Mouse (Mus musculus): ENCODE data around the gene Ptprb.

Ptprb gene

DNA sequence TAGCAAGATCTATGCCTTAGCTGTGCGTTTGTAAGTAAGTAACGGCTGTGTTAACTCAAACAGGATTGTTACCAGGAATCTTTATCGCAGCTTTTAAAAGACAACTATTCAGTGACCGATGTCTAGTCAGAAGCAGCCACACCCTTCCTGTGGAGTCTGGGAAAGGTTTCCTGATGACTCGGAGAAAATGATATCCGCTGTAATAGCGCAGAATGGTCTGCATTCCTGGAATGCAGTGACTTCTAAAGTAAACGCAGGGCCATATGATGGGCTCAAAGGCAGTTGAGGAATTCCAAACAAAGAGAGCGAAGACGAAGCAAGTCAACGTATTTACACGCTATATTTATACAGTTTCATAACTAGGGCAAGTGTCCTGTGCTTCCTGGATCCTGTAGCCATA, 22.5 kb downstream of the Ptprb start:
- no peak for DNase-seq

DNA sequence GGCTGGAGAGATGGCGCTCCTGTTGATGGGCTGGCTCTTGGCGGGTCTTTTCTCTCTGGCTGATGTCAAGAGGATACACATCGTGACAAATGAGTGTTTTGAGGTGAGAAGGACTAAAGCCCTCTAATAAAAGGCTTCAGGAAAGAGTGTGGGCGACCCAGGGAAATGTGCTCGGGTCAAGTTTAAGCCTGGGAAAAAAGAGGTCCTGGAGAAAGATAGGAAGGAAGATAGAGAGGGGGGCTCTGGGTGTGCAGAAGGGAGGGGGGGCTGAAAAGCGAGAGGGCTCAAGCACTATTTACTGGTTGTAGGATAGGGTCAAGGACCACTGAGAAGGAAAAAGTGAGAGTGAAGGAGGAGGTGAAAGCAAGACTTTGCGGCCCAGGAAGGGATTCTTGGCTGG, 25.5 kb downstream of the Ptprb start:
- no peak for DNase-seq

DNA sequence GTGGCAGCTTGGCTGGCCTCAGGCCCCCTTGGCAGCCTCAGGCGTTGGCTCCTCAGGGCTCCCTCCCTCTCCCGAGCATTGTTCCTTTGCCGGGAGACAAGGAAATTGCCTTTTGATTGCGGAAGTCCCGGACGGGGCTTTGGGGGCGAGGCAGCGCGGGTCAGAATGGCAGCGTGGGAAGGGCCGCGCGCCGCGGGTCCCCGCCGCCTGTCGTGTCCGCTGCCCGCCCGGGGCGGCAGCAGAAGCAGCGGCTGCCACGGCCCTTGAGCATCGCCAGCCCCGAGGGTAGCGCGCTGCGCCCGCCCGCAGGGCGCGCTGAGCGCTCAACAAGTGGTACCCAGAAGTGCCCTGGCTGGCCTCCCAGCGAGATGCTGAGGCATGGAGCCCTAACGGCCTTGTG, 25.9 kb downstream of the Ptprb start:
- DNase-seq: no peak

DNA sequence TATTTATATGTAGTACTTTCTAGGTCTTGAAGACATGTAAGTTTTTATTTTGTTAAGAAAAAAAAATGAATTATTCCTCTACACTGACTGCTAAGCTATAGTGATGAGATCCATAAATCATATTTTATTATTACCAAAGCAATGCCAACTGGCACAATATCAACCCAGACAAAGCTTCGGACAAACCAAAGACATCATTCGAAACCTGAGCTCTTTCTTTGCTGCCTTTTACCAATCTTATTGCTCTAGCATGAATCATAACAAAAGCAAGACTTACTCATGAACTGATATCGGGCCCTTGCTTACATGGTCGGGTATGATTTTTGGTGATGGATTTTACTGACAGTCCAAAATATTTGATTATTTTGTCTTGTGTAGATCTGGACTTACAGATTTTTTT, 29.0 kb downstream of the Ptprb start:
- DNase-seq: no peak

DNA sequence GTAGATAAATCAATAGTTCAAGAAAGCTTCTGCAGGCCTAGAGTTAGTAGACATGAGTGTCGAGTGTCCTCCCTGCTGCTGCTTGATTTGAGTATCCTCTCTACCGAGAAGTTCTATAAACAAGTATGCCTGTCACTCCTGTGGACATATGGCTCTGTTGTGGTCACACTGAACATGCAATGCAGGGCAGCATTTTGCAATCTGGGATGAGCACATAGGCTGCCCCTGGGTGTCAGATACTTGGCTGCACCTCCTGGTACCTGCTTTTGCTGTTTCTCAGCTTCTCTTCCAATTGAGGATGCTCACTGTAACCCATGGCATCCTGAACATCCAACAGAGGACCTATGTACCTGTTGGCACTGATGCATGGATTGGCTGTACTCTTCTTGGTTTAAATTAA, 34.1 kb downstream of the Ptprb start:
- no peak for DNase-seq

DNA sequence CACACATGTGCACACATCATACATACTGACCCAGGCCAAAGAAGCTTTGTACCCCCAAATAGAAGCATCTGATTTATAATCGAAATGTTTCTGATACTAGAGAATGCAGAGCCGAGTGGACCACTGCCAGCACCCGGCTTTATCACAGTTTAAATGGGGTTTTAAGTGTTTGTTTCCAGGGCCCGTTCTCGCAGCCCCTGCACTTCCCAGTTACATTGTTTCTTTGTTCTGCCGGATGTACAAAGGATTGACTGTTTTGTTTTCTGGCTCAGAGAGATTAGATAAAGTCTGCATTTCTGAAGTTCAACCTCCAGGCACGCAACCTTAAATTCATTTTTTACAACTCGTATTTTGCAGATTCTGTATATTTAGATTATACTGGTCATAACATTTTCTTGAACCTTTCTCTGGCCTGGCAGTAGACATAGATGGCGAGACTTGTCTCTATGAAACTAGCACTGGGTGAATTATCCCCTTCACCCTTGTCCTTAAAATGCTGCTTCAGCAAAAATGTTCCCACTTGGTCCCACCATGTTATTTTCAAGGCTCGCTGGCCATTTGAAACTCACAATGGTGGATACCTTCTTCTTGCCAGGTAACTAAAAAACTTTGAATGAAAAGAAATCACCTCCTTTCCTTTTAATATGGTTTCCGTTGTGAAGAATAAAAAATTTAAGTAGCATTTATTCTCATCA, 35.3 kb downstream of the Ptprb start:
- no peak for DNase-seq

DNA sequence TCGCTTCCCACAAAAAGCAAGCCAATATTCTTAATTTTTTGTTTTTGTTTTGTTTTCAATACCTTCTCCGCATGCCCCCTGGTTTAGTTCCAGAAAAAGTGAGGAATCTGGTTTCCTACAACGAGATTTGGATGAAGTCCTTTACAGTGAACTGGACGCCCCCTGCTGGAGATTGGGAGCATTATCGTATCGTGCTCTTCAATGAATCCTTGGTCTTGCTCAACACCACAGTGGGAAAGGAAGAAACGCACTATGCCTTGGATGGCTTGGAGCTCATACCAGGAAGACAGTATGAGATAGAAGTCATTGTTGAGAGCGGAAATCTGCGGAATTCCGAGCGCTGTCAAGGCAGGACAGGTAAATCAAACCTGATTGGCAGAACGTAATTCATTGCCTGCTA, 43.9 kb downstream of the Ptprb start:
- DNase-seq: peak; percentile 76

DNA sequence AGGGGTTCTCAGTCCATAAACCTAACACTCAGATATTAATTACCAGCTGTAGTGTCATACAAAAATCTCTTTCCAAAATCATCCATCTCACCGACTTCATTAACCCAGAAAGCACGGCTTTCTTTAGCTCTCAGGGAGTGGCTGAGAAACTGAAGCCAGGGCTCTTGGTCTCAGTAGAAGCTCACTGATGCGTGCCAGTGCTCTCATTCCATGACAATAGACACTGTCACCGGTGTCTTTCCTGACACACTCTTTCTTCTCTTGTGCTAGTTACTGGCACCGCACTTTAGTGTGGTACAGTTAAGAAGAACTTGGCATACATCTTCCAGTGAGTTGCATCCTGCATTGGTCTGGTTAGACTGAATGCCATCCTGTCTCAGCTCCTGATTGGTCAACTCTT, 53.8 kb downstream of the Ptprb start:
- no peak for DNase-seq

DNA sequence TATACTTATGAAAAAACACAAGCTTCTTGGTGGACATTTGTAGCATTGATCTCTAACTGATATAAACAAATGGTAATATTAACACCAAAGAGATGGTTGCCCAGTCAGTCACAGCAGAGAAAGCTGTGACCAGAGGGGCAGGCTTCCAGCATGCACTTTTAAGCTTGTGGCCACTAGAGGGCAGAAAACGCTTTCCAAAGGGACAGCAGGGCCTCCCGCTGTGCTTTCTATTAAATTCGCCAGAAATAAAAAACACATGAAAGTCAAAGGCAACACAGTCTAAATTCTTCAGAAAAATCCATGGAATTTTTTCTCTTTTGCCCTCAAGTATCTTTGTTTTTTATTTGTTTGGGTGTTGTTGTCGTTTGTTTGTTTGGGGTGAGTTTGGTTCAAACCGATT, 55.1 kb downstream of the Ptprb start:
- DNase-seq: peak; percentile 78

DNA sequence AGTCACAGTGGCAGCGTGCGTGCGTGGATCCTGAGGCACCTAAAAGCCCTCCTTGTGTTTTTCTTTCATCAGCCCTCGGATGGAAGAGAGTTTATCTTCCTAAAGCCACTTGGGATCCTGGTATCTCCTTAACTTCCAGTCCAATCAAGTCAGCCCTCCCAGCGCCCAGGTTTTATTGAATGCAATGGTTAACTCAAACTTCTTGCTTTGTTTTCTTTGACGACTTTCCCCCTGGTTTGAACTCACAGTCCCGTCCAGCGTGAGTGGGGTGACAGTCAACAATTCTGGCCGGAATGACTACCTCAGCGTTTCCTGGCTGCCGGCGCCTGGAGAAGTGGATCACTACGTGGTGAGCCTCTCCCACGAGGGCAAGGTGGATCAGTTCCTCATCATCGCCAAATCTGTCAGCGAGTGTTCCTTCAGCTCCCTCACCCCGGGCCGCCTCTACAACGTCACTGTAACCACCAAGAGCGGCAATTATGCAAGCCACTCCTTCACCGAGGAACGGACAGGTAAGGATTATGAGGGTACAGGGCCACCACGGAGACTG, 55.7 kb downstream of the Ptprb start:
- no peak for DNase-seq

DNA sequence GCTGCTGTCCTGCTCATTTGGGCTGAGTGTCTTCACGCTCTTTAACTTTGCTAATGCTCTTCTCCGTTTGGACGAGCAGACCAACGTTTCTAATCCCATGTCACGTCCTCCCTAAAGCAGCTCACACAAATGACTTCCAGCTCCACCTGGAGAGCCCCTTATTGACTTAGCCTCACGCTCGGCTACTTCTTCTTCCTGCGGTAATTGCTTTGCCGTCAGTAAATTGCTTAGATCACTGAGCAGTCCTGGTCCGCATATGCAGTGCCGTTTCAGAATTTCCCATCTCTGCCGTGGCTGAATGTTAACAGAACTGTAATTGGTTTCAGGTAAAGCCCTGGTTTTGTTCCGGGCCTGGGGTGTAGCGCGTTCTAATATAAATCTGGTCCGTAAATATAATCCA, 58.3 kb downstream of the Ptprb start:
- no peak for DNase-seq

DNA sequence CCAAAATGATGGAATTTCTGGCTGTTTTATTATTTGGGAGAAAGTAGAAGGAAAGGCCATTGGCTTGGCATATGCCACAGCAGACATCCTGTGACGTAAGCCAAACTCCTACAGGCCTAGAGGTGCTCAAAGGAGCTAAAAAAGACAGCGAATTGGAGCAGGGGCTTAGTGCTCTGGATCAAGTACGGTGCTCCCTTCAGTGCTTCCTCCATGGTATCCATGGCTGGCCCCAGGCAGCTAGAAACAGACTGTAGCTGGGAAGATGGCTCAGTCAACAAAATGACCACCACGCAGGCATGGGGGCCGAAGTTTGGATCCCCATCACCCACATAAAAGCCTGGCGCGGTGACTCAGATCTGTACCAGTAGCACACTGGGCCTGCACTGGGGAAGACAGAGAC, 58.8 kb downstream of the Ptprb start:
- no peak for DNase-seq

DNA sequence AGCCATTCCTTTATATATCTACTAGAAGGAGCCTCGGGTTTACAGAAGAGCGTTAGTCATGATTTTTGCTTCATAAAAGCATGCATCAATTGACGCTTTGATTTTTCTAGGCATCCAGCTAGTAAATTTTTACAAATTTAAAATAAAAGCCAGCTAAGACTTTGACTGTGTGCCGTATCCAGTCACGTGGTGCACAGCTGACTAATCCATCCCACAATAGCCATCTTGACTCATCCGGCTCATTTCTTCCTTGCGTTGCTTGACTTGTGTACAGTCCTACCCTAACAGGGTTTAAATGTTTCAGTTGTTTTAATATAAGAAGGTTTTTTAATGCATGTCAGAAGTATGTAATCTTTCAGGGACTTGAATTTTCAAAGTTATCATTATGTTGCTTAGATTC, 60.0 kb downstream of the Ptprb start:
- peak; percentile 20 for DNase-seq

DNA sequence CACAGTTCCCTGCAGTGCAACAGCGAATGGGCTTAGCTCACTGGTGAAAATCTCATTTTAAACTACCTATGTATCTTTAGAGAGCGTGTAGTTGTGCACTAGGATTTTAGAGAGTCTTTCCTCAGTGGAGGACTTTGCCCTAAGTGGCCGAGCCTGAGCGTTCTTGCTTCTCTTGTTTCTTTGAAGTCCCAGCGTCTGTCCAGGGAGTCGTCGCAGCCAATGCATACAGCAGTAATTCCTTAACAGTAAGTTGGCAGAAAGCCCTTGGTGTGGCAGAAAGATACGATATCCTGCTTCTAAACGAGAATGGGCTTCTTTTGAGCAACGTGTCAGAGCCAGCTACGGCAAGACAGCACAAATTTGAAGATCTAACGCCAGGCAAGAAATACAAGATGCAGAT, 65.9 kb downstream of the Ptprb start:
- DNase-seq: no peak

DNA sequence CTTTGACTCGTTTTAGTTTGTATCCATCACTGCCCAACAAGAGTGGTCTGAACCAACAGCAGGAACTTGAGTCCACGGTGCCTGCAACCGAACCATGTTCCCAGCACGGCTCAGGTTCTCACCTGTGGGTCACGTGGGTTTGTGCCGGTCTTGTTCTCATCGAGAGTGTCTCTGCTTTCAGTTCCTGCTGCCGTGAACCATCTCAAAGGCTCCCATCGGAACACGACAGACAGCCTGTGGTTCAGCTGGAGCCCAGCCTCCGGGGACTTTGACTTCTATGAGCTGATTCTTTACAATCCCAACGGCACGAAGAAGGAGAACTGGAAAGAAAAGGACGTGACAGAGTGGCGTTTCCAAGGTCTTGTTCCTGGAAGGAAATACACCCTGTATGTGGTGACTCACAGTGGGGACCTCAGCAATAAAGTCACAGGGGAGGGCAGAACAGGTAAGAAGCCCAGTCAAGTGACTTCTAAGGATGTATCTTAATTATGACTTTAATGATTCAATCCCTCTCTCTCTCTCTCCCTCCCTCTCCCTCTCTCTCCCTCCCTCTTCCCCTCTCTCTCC, 71.4 kb downstream of the Ptprb start:
- no peak for DNase-seq

DNA sequence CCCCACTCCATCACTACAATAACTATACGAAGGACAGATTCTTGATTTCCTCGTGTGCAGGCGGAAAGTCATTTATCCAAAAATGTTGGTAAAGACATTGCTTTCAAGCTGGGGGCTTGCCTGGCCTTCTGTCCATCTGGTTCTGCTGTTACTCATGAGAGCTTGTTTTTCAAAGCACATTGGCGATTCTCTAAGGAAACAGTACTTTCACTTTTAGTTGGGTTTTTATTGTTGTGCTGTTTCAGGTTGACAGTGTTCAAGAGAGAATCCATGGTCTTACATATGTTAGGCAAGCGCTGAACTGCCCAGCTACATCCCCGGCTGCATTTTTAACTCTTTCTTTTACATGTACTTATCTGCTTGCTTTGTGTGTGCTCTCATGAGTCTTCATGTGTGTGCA, 73.7 kb downstream of the Ptprb start:
- DNase-seq: no peak

DNA sequence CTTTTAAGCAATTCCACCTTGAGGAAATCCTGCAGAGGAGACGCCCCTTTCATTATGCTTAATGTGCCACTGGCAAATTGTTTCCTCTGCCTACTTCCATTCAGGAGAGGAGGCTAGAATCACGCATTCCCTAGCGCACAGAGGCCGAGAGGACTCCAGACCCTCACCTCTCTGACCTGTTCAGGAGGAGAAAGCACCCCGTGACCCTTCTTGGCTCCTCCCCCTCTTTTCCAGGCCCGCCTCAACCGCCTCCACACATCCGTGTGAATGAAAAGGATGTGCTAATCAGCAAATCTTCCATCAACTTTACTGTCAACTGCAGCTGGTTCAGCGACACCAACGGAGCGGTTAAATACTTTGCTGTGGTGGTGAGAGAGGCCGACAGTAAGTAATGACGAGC, 75.2 kb downstream of the Ptprb start:
- DNase-seq: no peak

DNA sequence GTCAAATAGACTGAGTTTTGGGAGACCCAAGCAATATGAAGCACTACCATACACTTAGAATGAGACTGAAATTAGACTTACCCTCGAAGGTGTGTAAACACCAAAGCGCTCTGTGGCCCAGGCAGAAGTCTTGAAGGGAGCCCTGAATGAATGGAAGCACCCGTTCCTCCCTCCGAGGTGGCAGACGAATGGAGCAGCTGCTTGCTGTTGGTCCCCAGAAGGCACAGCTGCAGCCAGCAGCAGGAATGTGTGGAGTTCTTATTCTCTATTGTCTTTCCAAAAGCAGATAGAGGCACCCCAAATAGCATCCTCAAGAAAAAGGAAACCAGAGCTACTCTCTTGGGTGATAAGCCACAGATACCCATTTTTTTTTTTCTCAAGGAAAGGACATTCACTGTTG, 79.0 kb downstream of the Ptprb start:
- DNase-seq: no peak

DNA sequence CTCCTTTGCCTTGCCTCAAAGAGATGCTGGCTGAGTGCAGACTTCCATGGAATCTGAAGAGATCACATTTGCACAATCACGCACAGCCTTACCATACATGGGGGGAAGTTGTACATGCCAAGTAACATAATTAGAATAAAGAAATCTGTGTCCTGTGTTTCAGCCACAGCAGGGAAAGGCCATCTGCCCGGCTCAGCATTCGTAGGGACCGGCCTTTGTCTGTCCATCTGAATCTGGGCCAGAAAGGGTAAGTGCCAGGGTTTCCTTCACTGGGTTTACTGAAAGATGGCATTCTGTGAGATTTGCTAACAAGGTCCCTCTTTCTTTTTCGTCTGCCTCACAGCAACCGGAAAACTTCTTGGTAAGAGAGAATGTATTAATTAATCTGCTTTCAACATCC, 86.9 kb downstream of the Ptprb start:
- DNase-seq: peak; percentile 22

DNA sequence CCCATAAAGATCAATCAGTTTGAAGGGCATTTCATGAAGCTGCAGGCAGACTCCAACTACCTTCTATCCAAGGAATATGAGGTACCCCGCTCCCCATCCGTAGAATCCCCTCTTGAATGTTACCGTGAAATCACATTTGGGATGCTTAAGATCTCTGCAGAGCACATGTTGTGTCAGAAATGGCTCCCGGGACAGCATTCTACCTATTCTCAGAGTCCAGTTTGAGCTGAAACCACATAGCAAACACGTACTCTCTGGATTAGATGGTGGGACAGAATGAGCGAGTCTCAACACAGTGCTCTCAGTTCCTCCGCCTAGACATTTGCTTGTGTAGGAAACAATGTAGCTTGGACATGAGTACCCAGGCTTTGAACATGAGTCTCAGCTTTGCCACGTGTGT, 87.3 kb downstream of the Ptprb start:
- DNase-seq: no peak

DNA sequence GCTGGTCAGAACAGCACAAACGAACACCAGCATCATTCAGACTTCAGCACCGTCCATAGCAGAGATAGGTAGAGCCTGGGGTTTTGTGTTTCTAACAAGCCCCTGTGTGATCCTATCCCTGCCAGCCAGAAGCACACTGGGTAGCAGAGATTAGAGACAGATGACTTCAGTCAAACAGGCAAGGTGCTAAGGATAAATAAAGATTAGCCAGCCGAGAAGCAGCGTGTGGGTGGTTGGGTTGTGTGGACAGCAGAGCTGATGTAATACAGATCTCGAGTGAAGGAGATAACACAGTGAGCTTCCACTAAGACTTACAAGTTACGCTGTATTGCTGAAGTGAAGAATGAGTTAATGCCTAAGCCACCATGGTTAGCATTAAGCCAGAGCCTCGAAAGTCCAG, 89.4 kb downstream of the Ptprb start:
- DNase-seq: peak; percentile 29

DNA sequence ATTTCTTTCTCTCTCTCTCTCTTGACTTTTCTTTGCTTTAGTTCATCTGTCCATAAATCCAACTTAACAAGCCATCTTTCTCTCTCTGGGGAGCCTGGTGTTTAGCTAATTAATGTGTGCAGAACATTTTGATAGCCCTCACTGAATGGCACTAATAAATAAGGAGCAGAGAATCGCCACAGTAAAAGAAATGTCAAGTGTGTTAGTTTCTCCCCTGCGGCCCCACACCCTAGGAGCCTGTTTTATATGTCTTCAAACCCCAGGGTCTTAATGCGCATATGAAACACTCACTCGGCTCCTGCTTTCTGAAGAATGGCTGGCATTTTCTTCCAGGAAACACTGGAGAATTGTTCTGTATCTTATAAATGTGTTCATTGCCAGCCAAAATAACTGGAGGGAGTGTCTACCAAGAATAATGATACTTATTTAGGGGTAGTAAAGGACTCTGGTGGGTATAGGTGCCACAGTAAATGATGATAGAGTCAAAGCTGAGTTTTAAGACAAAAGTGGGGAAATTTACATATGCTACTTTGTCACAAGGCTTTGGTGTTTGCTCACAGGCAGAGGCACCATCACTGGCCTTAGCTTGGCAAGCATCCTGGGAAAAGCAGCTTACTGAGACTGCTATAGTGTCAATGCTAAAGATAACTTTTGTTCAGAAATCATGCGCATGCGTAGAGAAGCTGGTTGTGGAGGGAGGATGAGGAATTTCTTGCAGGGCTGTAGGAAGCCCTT, 95.8 kb downstream of the Ptprb start:
- DNase-seq: peak; percentile 32

DNA sequence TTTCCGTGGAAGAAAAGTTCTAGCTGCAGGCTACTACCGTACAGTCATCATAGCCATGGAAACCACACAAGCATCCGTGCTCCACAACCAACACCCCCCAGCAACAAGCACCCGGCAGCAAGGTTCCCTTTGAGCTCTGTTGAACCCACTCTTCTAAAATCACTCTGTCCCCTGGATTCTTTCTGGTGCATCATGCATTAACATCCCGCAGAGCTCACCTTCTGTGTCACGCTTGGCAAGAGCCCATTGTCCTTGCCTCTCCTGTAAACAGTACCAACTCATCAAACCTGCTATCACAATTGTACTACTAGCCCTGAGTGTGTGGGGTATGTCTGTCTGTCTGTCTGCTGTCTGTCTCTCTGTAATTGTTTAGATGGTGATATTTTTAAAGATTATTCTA, 98.8 kb downstream of the Ptprb start:
- no peak for DNase-seq

DNA sequence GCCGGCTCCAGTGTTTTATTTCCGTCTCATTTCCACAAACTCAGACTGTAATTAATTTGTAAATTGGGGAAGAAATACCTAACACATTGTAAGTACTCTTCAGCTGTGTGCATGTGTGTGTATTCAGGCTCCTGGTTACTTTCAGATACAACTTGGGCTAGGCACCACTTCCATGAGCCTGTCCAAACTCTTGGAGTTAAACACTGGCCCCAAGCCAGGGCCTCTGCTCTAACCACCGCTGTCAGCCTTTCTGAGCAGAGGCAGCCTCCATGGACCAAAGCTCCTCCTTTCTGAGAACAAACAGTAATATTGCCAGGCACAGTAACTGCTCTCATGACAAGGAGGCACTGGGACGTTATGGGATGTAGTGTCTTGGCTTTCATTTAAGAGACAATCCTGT, 101.5 kb downstream of the Ptprb start:
- DNase-seq: no peak

Data from right cerebral cortex, adult 18-20 months (tissue).